Mouse (Mus musculus): ENCODE data around the gene Ccdc6. TPM values are rescaled to one million over a fixed set of nuclear protein-coding genes. Genes with fewer than 3 reads are reported as not detected.

Ccdc6 gene
- polyA plus RNA-seq, 1 experiment from 2014 or later = 23.0 TPM

GRCm38 (mm10) chr10:70119851-70120370 lies 23.0 kb downstream of the Ccdc6 start:
- H3K9me3 ChIP-seq = no peaks in the 10 kb centered on the region
- no peak overlapping the region for H3K4me3 ChIP-seq
- H3K4me1 ChIP-seq (replicated peaks) = peaks cover 38% of the 10 kb centered on the region
- WGBS = 34% methylated on average over 9 of the region's 9 CpGs
- H3K9ac ChIP-seq = no peak overlapping the region
- peak overlapping the region; percentile 30; the same call in 1 of the 2 replicates for H3K27ac ChIP-seq (replicated peaks)
- no peaks in the 10 kb centered on the region for H3K36me3 ChIP-seq
- peak; percentile 23; the same call in 1 of the 2 replicates for ATAC-seq (ENCODE audit: low FRiP score, low read depth)
- H3K27me3 ChIP-seq = no peaks in the 10 kb centered on the region
- peak overlapping the region; percentile 15; the same call in 1 of the 2 replicates for H3K4me2 ChIP-seq

DNA sequence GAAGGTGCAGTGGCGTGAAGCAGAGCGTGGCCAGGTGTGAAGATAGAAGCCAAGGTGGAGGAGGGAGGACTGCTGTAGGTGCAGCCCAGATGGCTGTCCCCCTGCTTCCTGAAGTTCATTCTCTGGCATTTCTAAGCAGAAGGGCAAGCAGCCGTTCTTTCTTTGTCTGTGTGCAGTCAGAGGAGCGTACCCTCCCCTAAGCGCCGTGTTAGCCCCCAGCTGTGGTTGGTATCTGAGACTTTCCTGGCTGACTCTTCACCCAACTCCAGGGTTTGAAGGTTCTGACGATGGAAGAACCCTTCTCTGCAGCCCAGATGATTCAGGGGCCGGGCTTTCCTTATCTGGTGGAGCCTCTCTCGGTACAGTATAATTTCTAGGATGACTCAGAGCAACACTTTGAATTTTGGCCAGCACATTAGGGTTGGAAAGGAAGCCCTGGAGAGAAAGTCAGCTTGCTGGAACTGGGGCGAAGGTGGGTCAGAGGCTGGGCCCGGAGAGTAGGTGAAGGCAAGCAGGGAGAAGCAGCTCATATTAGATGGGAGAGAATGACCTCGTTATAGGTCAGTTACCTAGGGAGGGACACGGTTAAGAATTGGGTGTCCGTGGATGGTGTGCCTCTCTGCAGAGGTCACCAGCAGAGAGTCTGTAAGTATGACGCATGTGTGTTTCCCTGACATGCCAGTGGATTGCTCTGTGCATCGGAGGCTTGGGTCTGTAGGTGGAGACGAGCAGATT lies 23.9 kb downstream of the Ccdc6 start:
- ATAC-seq (ENCODE audit: low FRiP score, low read depth) = 0 out of 2 replicates have a peak, but pooled peaks have one; percentile 19
- Histone ChIP-seq H3K9me3 (no peaks in the 10 kb centered on the region), H3K9ac (no peak overlapping the region), H3K4me3 (no peak overlapping the region), H3K27ac (replicated peaks) (peak overlapping the region; percentile 52), H3K4me1 (replicated peaks) (peaks cover 45% of the 10 kb centered on the region), H3K36me3 (no peaks in the 10 kb centered on the region), H3K27me3 (no peaks in the 10 kb centered on the region), H3K4me2 (0 out of 2 replicates have a peak overlapping the region, but pooled peaks have one; percentile 2)
- WGBS = 46% methylated on average over 17 of the region's 17 CpGs

DNA sequence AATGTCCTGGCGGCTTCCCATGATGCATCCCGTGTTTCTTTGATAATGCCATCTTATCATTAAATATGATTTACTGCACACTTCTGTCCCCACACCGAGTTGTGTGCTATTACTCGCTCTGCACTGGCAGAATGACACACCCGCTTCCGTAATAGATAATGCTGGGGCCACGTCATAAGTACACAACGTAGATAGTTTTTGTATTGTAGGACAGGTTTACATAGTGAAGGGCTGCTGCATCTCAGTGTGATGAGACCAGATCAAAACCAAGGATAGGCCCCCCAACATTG lies 24.4 kb downstream of the Ccdc6 start:
- H3K4me1 ChIP-seq (replicated peaks) = peaks cover 45% of the 10 kb centered on the region
- H3K36me3 ChIP-seq = no peaks in the 10 kb centered on the region
- ATAC-seq (ENCODE audit: low FRiP score, low read depth) = no peak
- no peaks in the 10 kb centered on the region for H3K27me3 ChIP-seq
- no peaks in the 10 kb centered on the region for H3K9me3 ChIP-seq
- WGBS = 73% methylated on average over 8 of the region's 8 CpGs
- no peak overlapping the region for H3K4me2 ChIP-seq
- peak overlapping the region; percentile 52; the same call in 1 of the 2 replicates for H3K27ac ChIP-seq (replicated peaks)
- no peak overlapping the region for H3K4me3 ChIP-seq
- no peak overlapping the region for H3K9ac ChIP-seq

DNA sequence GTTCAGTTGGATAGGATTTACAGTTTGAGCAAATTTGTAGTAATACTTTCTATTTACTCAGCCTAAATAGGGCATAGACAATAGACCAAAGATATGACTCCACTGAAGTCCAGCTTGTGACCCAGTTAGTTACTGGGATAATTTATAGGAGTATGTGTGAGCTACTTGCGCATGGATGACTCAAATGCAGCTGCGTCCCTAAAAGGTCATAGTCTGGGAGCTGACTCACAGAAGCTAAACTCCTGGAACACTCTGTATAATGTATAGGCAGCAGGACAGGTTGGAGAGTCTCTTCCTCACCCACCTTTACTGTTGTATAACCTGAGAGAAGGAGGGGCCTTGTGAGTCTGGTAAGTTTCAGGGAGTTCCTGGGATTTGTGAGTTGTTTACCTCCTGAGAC lies 26.5 kb downstream of the Ccdc6 start:
- peaks cover 46% of the 10 kb centered on the region for H3K4me1 ChIP-seq (replicated peaks)
- WGBS = 95% methylated on average over 2 of the region's 2 CpGs
- no peak overlapping the region for H3K4me3 ChIP-seq
- no peak for ATAC-seq (ENCODE audit: low FRiP score, low read depth)
- H3K36me3 ChIP-seq = no peaks in the 10 kb centered on the region
- no peak overlapping the region for H3K4me2 ChIP-seq
- no peak overlapping the region for H3K9ac ChIP-seq
- no peaks in the 10 kb centered on the region for H3K27me3 ChIP-seq
- H3K27ac ChIP-seq (replicated peaks) = no peak overlapping the region
- no peaks in the 10 kb centered on the region for H3K9me3 ChIP-seq

DNA sequence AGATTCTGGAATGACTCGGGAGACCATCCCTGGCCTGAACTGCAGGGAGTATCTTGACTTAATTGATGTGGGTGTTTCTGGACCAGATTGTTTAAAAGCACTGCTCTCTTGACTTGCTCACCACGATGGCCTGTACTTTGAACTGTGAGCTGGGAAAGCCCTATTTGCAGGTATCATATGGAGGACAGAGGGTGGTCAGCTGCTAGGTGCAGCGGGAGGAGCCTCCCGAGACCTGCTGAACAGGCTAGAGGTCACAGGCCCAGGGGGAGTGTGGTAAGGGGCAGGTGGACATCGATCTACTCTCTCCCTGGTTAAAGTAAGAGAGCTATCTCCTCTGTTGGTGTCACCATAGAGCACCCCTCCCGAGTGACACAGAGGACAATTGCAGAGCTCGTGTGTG lies 28.6 kb downstream of the Ccdc6 start:
- H3K9ac ChIP-seq = no peak overlapping the region
- no peak overlapping the region for H3K4me2 ChIP-seq
- WGBS = 73% methylated on average over 7 of the region's 7 CpGs
- no peak for ATAC-seq (ENCODE audit: low FRiP score, low read depth)
- peaks cover 25% of the 10 kb centered on the region for H3K4me1 ChIP-seq (replicated peaks)
- H3K4me3 ChIP-seq = no peak overlapping the region
- H3K27ac ChIP-seq (replicated peaks) = no peak overlapping the region
- no peaks in the 10 kb centered on the region for H3K36me3 ChIP-seq
- no peaks in the 10 kb centered on the region for H3K9me3 ChIP-seq
- H3K27me3 ChIP-seq = no peaks in the 10 kb centered on the region

- Histone ChIP-seq H3K4me1 (replicated peaks) (peaks cover 18% of the 10 kb centered on the region), H3K4me2 (no peak overlapping the region), H3K4me3 (no peak overlapping the region), H3K9ac (no peak overlapping the region), H3K9me3 (no peaks in the 10 kb centered on the region), H3K27ac (replicated peaks) (no peak overlapping the region), H3K27me3 (no peaks in the 10 kb centered on the region), H3K36me3 (no peaks in the 10 kb centered on the region)
- no peak for ATAC-seq (ENCODE audit: low FRiP score, low read depth)
- 77% methylated on average over 8 of the region's 8 CpGs for WGBS
Measured at GRCm38 (mm10) chr10:70127273-70127672, 30.4 kb downstream of the Ccdc6 start.

GRCm38 (mm10) chr10:70128408-70128807 lies 31.5 kb downstream of the Ccdc6 start:
- Histone ChIP-seq H3K4me2 (no peak overlapping the region), H3K4me1 (replicated peaks) (peaks cover 30% of the 10 kb centered on the region), H3K27ac (replicated peaks) (no peak overlapping the region), H3K4me3 (no peak overlapping the region), H3K27me3 (no peaks in the 10 kb centered on the region), H3K9me3 (no peaks in the 10 kb centered on the region), H3K9ac (no peak overlapping the region), H3K36me3 (no peaks in the 10 kb centered on the region)
- 93% methylated on average over 8 of the region's 8 CpGs for WGBS
- ATAC-seq (ENCODE audit: low FRiP score, low read depth) = no peak

GRCm38 (mm10) chr10:70132087-70132560 lies 35.2 kb downstream of the Ccdc6 start:
- Histone ChIP-seq H3K4me2 (no peak overlapping the region), H3K36me3 (no peaks in the 10 kb centered on the region), H3K4me1 (replicated peaks) (peaks cover 25% of the 10 kb centered on the region; the same call in 1 of the 2 replicates), H3K27ac (replicated peaks) (no peak overlapping the region), H3K9me3 (no peaks in the 10 kb centered on the region), H3K27me3 (no peaks in the 10 kb centered on the region), H3K9ac (no peak overlapping the region), H3K4me3 (no peak overlapping the region)
- WGBS = 82% methylated on average over 5 of the region's 5 CpGs
- no peak for ATAC-seq (ENCODE audit: low FRiP score, low read depth)

DNA sequence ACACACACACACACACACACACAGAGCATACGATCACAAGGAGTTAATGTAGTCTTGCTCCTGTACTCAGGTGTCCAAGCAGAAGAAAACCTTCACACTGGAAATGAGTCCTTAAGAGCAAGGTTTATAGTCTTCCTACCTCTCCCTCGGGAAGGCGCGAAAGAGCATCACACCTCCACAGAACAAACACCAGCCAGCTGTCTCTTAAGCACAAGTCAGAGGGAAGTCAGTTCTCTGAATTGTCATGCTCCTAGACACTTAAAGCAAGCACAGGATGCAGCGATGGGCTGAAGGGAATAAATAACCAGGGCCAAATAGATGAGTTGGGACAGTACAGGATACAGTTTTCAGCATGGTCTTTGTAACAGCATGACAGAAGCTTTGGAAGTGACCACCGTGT lies 35.8 kb downstream of the Ccdc6 start:
- Histone ChIP-seq H3K27me3 (no peaks in the 10 kb centered on the region), H3K9ac (no peak overlapping the region), H3K9me3 (no peaks in the 10 kb centered on the region), H3K4me2 (no peak overlapping the region), H3K4me3 (no peak overlapping the region), H3K4me1 (replicated peaks) (peaks cover 19% of the 10 kb centered on the region; the same call in 1 of the 2 replicates), H3K36me3 (no peaks in the 10 kb centered on the region), H3K27ac (replicated peaks) (no peak overlapping the region)
- WGBS = 85% methylated on average over 6 of the region's 6 CpGs
- ATAC-seq (ENCODE audit: low FRiP score, low read depth) = peak; percentile 25; the same call in 1 of the 2 replicates

DNA sequence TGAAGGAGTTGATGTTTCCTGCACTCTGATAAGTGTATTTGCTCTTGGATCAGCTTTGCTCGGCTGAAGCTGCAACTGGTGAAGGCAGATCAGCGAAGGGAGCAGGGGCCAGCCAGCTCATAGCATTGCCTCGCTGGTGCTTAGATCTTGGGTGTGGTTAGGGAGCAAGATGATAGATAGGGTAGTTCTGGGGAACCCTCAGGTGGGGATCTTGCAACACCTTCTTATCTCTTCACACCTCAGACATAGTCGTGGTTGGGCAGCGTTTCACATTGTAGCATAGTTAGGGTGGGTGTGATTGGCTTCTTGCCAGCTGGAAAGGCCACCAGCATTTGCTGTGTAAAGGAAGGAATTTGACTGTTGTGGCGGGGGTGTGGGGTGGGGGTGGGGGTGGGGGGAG lies 36.3 kb downstream of the Ccdc6 start:
- no peak overlapping the region for H3K4me3 ChIP-seq
- no peak overlapping the region for H3K4me2 ChIP-seq
- no peak overlapping the region for H3K27ac ChIP-seq (replicated peaks)
- 0 out of 2 replicates have a peak, but pooled peaks have one; percentile 13 for ATAC-seq (ENCODE audit: low FRiP score, low read depth)
- H3K9me3 ChIP-seq = no peaks in the 10 kb centered on the region
- no peaks in the 10 kb centered on the region for H3K27me3 ChIP-seq
- no peak overlapping the region for H3K9ac ChIP-seq
- 57% methylated on average over 6 of the region's 6 CpGs for WGBS
- H3K36me3 ChIP-seq = no peaks in the 10 kb centered on the region
- H3K4me1 ChIP-seq (replicated peaks) = peaks cover 21% of the 10 kb centered on the region; the same call in 1 of the 2 replicates

DNA sequence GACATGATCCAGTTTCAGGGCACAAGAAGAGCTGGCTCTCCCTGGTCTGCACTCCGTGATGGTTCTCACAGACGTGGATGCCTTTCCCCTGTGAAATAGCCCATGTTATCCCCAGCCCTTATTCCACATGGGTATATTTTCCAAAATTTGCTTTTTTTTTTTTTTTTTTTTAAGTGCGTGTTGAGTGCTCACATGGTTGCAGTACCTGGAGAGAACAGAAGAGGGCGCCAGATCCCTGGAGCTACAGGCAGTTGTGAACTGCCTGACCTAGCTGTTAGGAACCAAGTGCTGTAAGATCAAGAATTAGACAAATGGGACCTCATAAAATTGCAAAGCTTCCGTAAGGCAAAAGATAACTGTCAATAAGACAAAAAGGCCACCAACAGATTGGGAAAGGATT lies 38.8 kb downstream of the Ccdc6 start:
- Histone ChIP-seq H3K9me3 (no peaks in the 10 kb centered on the region), H3K4me2 (no peak overlapping the region), H3K27ac (replicated peaks) (no peak overlapping the region), H3K36me3 (no peaks in the 10 kb centered on the region), H3K4me3 (no peak overlapping the region), H3K9ac (no peak overlapping the region), H3K27me3 (no peaks in the 10 kb centered on the region), H3K4me1 (replicated peaks) (peaks cover 39% of the 10 kb centered on the region)
- ATAC-seq (ENCODE audit: low FRiP score, low read depth) = no peak
- WGBS = 83% methylated on average over 5 of the region's 5 CpGs

- no peak for ATAC-seq (ENCODE audit: low FRiP score, low read depth)
- no peak overlapping the region for H3K27ac ChIP-seq (replicated peaks)
- no peaks in the 10 kb centered on the region for H3K27me3 ChIP-seq
- no peaks in the 10 kb centered on the region for H3K36me3 ChIP-seq
- no peaks in the 10 kb centered on the region for H3K9me3 ChIP-seq
- H3K4me2 ChIP-seq = no peak overlapping the region
- peaks cover 33% of the 10 kb centered on the region for H3K4me1 ChIP-seq (replicated peaks)
- H3K9ac ChIP-seq = no peak overlapping the region
- H3K4me3 ChIP-seq = no peak overlapping the region
- WGBS = 78% methylated on average over 7 of the region's 7 CpGs
Measured at GRCm38 (mm10) chr10:70137652-70138051, 40.7 kb downstream of the Ccdc6 start.

All from hindbrain, embryonic 15.5 days (tissue).